Mouse (Mus musculus) c-Kit-positive CD71-positive TER-119-negative erythroid progenitor cells, embryonic 14.5 days (primary cell): ENCODE data around the gene Rps2.

ENCODE experiments used
- DNase-seq: peaks from one replicate; pipeline ENCODE4 v3.0.0-alpha.2; 2013; ENCODE audit warnings: low read depth

The Rps2 gene

GRCm38 (mm10) chr17:24732233-24732935 is 14.5 kb downstream of the Rps2 start:
- no peak for DNase-seq

GRCm38 (mm10) chr17:24733434-24734050 is 15.6 kb downstream of the Rps2 start:
- no peak for DNase-seq

- DNase-seq = no peak
These were observed 16.6 kb downstream of the Rps2 start for GRCm38 (mm10) chr17:24734513-24734912.

DNA sequence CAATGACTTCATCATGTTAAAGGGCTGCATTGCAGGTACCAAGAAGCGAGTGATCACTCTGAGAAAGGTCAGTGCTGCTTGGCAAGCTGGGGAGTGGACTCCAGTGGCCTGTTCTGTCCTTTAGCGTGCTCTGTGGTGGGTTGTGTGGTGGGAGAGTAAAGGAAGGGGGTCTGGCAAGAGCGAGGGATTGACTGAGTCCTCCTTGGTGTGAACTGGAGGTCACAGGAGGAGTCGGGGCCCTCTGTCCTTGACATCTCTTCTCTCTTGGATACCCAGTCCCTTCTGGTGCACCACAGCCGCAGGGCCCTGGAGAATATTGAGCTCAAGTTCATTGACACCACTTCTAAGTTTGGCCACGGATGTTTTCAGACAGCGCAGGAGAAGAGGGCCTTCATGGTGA is 17.5 kb downstream of the Rps2 start:
- no peak for DNase-seq

DNA sequence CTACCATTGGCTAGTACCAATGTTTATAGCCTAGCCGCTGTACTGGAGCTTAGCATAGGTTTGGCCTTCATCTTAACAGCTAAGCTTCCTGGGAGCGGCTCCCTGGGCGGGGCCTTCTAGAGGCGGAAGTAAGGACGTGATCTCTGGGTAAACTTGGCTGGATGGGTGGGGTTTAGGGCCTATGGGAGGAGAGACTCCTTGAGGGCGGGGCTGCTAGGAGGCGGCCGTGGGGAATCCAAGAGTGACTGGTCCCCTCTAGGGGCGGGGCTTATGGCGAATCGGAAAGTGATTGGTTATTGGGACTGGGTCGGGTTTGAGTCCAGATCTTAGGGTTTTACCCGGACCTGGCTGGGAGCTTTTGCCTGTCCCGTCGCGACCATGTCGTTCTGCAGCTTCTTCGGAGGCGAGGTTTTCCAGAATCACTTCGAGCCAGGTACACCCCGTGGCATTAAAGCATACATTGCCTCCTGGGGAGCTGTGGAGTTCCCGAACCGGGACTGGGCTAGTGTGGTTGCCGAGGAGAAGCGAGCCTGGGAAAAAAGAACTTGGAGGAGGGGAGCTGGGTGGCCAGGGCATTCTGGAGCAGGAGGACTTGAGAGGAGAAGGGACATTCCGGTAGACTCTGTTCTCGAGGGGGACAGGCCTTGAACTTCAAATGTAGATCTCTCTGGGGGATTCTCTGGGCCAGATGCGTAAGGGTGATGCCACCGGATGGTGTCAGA is 18.6 kb downstream of the Rps2 start, which contains the start of gene Msrb1:
Msrb1 (plus strand) TSS at position 313 of the 722 bp plus-strand sequence.
- peak; percentile 100 for DNase-seq

DNA sequence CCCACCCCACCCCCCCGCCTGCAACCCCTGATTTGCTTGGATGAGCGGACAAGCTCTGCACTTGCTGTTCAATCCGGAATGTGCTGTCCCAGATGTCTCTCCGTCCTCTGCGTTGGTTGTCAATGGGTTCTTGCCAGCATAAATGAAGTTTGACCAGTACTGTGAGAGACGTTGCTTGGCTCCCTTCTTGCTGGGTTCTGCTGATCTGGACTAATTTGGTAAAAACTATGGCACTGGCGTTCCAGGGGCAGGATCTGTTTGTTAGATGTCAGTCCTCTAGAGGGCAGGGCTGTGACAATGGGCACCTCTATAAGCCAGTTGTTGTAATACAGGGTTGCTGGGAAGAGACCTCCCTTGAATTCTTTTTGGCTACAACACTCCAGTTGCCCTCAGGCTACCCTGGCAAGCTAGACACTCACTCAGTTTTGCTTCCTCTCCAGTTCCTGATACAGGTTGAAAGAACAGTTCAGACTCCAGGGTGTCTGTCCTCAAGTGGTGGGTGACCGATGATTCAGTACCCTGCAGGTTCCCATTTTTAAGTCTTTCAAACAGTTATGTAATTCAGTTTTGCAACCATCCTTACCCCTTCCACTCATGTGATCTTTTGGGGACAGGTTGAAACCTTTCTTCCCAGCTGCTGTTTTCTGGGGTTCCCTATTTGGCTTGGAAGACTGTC is 19.4 kb downstream of the Rps2 start:
- no peak for DNase-seq

GRCm38 (mm10) chr17:24738238-24738637 is 20.3 kb downstream of the Rps2 start:
- no peak for DNase-seq

GRCm38 (mm10) chr17:24739926-24740325 is 22.0 kb downstream of the Rps2 start:
- no peak for DNase-seq

GRCm38 (mm10) chr17:24742307-24742706 is 24.4 kb downstream of the Rps2 start:
- DNase-seq = no peak

DNA sequence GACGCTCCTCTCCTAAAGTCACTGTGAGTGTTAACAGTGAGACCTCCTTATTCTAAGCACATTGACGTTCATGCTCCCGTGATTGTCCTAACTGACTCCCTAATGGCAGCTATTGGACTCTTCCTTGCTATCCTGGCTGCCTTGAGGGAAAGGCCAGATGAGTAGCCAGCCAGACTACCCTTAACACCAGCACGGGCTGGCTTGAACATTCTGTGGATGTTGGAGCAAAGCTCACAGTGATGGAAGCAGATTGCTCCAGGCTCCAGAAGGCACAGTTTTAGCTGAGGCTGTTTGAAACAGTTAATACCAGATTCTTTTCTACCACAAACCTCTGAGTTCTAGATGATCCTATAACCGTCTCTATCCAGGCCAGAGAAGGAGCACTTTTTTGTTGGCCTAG is 26.0 kb downstream of the Rps2 start:
- DNase-seq = no peak

DNA sequence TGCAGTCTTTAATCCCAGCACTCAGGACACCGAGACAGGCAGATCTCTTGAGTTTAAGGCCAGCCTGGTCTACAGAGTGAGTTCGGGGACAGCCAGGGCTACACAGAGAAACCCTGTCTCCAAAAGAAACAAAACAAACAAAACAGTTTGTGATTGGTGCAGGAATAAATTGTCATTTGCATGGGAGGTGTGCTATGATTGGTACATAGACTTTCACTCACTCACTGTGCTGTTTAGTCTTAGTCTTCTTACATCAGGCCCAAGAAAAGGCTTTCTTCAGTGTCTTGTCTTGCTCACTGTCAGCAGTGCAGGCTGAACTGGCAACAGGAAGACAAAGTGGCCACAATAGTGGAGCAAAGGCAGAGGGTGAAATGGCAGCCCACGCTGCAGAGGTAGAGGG is 26.5 kb downstream of the Rps2 start:
- DNase-seq = no peak

- peak; percentile 77 for DNase-seq
These were observed 27.9 kb downstream of the Rps2 start for GRCm38 (mm10) chr17:24745526-24746497.

DNA sequence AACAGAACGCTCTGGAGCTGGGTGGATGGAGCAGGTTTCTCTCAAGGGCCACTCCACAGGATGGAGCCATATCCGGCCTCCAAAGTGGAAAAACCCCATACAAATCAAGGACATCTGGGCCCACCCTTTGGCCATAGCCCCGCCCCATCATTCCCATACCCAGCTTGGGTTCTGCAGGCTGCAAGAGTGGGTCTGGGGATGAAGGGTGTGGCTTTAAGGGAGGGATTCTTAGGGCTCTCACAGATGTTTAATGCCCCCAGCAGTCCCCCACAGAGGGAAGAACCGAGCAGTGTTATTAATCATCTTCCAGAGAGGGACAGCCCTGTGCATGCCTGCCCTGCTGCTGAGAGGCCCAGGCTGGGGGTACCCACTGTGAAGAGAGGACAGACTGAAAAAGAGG is 29.1 kb downstream of the Rps2 start:
- DNase-seq = no peak

DNA sequence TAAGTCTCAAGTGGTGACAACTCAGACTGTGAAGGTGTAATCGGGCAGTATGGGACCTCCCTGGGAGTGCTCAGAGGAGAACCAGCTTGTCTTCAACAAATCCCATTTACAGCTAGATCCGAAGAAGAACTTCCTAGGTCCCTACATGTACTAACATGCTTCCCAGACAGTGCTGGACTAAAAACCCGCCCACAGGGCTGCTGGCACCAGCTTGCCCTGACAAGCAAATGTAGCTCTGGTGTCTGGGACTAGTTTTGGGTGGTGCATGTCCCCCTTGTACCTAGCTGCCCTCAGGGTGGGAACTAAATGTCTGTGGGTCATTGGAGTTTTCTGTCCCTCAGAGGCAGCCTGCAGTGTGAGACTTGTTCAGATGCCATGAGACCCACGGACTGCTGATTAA is 33.6 kb downstream of the Rps2 start:
- no peak for DNase-seq

DNA sequence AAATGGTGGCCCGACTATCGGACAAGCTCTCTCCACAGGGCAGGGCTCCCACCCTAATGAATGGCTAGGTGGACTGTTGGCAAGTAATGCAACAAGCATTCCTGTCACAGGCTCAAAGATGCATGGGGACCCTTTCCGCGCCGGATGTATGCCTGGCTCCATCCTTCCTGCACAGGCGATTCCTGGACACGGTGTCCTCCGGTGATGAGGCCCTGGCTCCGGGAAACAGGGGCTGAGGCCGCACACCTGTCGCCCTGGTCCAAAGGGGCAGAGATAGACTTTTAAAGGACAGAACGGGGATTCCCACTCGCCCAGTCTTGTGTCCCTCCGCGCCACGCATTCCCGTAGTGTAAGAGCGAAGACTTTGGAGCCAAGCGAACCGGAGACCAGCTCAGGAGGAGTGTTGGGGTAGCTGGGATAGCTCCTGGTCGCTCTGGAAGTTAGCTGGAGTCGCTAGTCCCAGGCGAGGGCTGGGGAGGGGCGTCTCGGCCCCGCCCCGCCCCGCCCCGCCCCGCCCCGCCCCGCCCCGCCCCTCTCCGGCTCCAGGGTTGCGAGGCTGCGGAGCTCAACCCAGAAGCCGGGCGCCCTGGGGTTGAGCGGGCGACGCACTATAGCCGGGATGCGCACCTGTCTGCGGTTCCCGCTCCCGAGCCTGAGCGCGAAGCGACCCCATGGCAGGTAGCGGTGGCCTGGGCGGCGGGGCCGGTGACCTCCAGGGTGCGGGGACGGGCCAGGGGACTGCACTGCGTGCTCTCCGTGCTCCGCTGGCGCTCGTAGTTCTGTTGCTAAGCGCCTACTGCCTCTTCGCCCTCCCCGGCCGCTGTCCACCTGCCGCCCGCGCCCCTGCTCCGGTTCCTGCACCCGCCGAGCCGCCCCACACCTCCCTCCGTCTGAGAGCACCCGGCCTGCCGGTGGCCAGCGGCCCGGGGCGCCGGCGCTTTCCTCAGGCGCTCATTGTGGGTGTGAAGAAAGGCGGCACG is 34.8 kb downstream of the Rps2 start, which contains the start of gene Hs3st6:
Hs3st6 (plus strand) TSS at position 574 of the 980 bp plus-strand sequence.
- no peak for DNase-seq

DNA sequence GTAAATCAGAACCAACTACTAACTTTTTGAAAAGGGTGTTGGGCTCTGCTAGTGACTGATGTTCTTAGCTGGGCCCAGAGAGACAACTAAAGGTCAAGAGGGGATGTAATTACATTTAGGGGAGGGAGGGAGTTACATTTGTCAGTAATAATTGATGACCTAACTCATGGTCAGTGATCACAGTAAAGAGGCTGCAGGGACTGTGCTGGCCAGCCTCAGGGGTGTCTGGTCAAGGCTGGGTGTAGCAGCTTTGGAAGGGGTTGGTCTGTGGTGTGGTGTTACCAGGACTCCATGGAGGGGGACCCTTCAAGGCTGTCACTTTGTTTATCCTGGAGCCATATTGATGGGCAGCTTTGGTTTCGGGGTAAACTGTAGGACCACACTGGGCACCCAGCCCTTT is 39.5 kb downstream of the Rps2 start:
- DNase-seq = no peak

DNA sequence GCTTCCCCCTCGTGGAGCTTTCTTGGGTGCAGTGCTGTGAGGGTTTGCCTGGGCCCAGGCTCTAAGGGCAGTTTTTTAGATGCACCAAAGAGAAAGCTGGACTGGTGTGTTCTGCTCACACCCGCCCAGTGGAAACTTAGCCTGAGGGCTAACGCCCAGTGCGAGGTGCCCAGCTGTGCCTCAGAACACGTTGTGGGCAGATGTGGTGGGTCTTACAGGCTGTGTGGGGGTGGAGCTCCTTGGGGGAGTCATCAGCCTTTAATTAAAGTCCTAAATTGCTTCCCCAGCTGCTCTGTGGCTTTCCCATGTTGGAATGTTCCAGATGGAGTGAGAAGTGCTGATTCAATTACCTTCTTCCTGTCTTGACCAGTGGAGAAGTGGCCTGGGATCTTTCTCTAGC is 43.2 kb downstream of the Rps2 start:
- no peak for DNase-seq

- no peak for DNase-seq
These were observed 47.3 kb downstream of the Rps2 start for GRCm38 (mm10) chr17:24765016-24765905.

DNA sequence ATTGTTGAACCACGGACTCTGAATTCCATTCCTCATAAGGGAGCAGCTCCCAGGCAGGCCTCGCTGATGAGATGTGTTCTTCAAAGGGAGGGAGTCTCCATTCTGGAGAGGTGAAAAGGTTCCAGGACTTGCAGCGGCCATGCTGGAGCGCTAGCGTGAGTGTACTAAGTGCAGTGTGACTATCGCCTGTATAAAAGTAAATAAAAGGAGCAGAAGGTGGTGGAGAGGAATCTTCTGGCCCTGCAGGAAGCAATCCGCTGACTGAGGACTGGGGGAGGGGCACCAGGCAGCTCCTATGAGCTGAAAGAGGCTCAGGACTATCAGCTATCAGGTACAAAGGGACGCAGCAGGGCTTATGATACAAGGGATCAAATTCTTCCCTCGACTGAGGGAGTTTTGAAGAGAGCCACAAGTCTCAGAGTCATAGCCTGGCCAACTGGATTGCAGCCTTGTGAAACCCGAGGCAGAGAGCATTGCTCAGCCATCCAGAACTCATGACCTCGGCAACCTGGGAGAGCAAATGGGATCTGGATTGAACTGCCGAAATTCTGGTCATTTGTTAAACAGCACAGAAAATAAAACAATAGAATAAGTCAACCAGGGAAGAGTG is 48.5 kb downstream of the Rps2 start:
- no peak for DNase-seq
